Mouse (Mus musculus) liver, embryonic 14.5 days (tissue): ENCODE measurements around the gene Rgs10. TPM values are rescaled to one million over a fixed set of nuclear protein-coding genes. Genes with fewer than 3 reads are reported as not detected.

Experiments used
- ATAC-seq: fragments of 200-750 bp; cut with Nextera tagmentation; 2 replicates; pipeline ENCODE4 v1.8.0; 2017; ENCODE audit warnings: moderate number of reproducible peaks, mild to moderate bottlenecking, moderate library complexity; ENCODE audit not compliant: insufficient read depth
- DNase-seq, 3 experiments: peaks; one replicate each; pipeline ENCODE4 v3.0.0-alpha.2; 2012 to 2013; ENCODE audit warnings: low read depth in 3 of 3, low spot score in 3 of 3
- H3K27ac ChIP-seq: fragments of 300-500 bp; sonication (generic); 2 replicates; pipeline ENCODE4 v1.5.1; 2014; ENCODE audit warnings: moderate library complexity, mild to moderate bottlenecking, control low read depth, inconsistent platforms
- H3K27me3 ChIP-seq: fragments of 300-500 bp; sonication (generic); 2 replicates; pipeline ENCODE4 v1.6.1; 2014; ENCODE audit warnings: mild to moderate bottlenecking, low read length, moderate library complexity; ENCODE audit not compliant: control insufficient read depth, insufficient read depth
- H3K36me3 ChIP-seq: fragments of 300-500 bp; sonication (generic); replicated peaks from 2 replicates; pipeline ENCODE4 v1.6.1; 2014; ENCODE audit warnings: low read depth; ENCODE audit not compliant: control insufficient read depth, insufficient read depth
- H3K4me1 ChIP-seq, 2 experiments: fragments of 200-500 bp in 1 of 2; fragments of 300-500 bp in 1 of 2; sonication (generic) in 1 of 2; replicated peaks; 2 replicates each; pipeline ENCODE4 v1.6.1; 2012 to 2014; ENCODE audit warnings: antibody characterized with exemption in 1 of 2, inconsistent platforms in 1 of 2, low read length in 1 of 2; ENCODE audit not compliant: control insufficient read depth in 2 of 2, insufficient read depth in 2 of 2
- H3K4me2 ChIP-seq: fragments of 300-500 bp; sonication (generic); 2 replicates; pipeline ENCODE4 v1.6.1; 2014; ENCODE audit warnings: low read depth, mild to moderate bottlenecking, control low read depth, moderate library complexity
- H3K4me3 ChIP-seq, 2 experiments: fragments of 200-500 bp in 1 of 2; fragments of 300-500 bp in 1 of 2; sonication (generic) in 1 of 2; 2 replicates each; pipeline ENCODE4 v1.5.1; 2012 to 2014; ENCODE audit warnings: low read depth in 2 of 2, low read length in 2 of 2, mild to moderate bottlenecking in 2 of 2, control low read depth in 1 of 2, inconsistent platforms in 1 of 2, moderate library complexity in 1 of 2; ENCODE audit not compliant: insufficient read depth in 1 of 2
- H3K9ac ChIP-seq: fragments of 300-500 bp; sonication (generic); replicated peaks from 2 replicates; pipeline ENCODE4 v1.6.1; 2014; ENCODE audit warnings: mild to moderate bottlenecking, control low read depth, moderate library complexity
- H3K9me3 ChIP-seq: fragments of 300-500 bp; sonication (generic); 2 replicates; pipeline ENCODE4 v1.6.1; 2016; ENCODE audit warnings: low read length, mixed read lengths; ENCODE audit not compliant: control insufficient read depth
- CTCF ChIP-seq: IDR thresholded peaks from 2 replicates; pipeline ENCODE4 v1.5.1; 2016; ENCODE audit warnings: antibody characterized with exemption, low read depth, control low read depth
- EP300 ChIP-seq: IDR thresholded peaks from 2 replicates; pipeline ENCODE4 v1.6.1; 2016; ENCODE audit warnings: antibody characterized with exemption, low read depth
- WGBS: fragments of 180-500 bp; shearing (Covaris S2); extraction: QIAGEN DNeasy Blood & Tissue Kit; methylation state at CpG from one replicate; pipeline ENCODE4 v1.1.7; 2014; ENCODE audit not compliant: insufficient replicate concordance; 5-methylcytosine and 5-hydroxymethylcytosine counted together
- polyA plus RNA-seq, 2 experiments: library from polyadenylated mRNA; depleted of rRNA in 1 of 2; stranded (reverse) in 1 of 2; unstranded in 1 of 2; fragments of >200 nt; fragmentation: Nextera tagmentation in 1 of 2; extraction: Ambion mirVana in 1 of 2; gene quantifications; 2 replicates each; pipeline versions ENCODE4 v1.2.1 to v1.2.3; 2012 to 2014

Rgs10 gene
- polyA plus RNA-seq, 2 experiments = 36.3 to 45.8 TPM

GRCm38 (mm10) chr7:128369366-128369765 lies 49.2 kb downstream of the Rgs10 start:
- Histone ChIP-seq H3K4me1 (no peaks in the 10 kb centered on the region), H3K36me3 (peaks cover 2% of the 10 kb centered on the region), H3K27me3 (no peaks in the 10 kb centered on the region), H3K9ac (no peak overlapping the region), H3K4me3 (no peak overlapping the region), H3K4me2 (no peak overlapping the region), H3K9me3 (no peaks in the 10 kb centered on the region), H3K27ac (no peak overlapping the region)
- DNase-seq (no peak), ATAC-seq (no peak)
- TF ChIP-seq EP300 = no peak
- TF ChIP-seq CTCF = no peak
- 56% methylated on average over 12 of the region's 12 CpGs for WGBS

GRCm38 (mm10) chr7:128368828-128369227 lies 49.7 kb downstream of the Rgs10 start:
- Histone ChIP-seq H3K4me3 (no peak overlapping the region), H3K4me2 (no peak overlapping the region), H3K36me3 (peaks cover 2% of the 10 kb centered on the region), H3K27me3 (no peaks in the 10 kb centered on the region), H3K4me1 (no peaks in the 10 kb centered on the region), H3K9me3 (no peaks in the 10 kb centered on the region), H3K27ac (no peak overlapping the region), H3K9ac (no peak overlapping the region)
- DNase-seq = no peak
- 70% methylated on average over 6 of the region's 6 CpGs for WGBS
- no peak for ATAC-seq
- no peak for TF ChIP-seq CTCF
- TF ChIP-seq EP300 = no peak

DNA sequence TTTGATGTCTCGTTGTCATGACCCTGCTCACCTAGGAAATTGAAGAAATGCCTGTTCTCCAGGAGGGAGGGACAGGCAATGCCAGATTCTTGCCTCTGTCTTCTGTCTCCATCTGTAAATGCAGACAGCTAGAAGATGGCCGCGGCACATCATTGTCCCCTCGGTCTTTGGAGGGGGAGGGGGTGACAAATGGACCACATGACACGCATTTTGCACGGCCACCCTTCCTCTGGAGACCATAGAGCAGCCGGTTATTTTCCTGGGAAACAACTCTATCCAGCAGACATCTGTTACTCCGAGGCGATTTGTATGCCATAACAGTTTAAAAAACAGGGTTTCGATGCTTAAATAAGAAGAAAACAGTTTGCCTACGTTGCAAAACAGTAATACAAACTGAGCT lies 51.9 kb downstream of the Rgs10 start:
- ATAC-seq = no peak

GRCm38 (mm10) chr7:128365096-128365715 lies 53.4 kb downstream of the Rgs10 start:
- H3K4me3 ChIP-seq = no peak overlapping the region
- H3K36me3 ChIP-seq = no peaks in the 10 kb centered on the region
- no peak overlapping the region for H3K9ac ChIP-seq
- no peak for TF ChIP-seq CTCF
- no peak for TF ChIP-seq EP300
- no peak overlapping the region for H3K4me2 ChIP-seq
- no peaks in the 10 kb centered on the region for H3K4me1 ChIP-seq
- no peak for DNase-seq
- no peaks in the 10 kb centered on the region for H3K27me3 ChIP-seq
- H3K9me3 ChIP-seq = no peaks in the 10 kb centered on the region
- no peak overlapping the region for H3K27ac ChIP-seq
- 55% methylated on average over 4 of the region's 4 CpGs for WGBS
- ATAC-seq = no peak

More for the DNA sequence above, 51.9 kb downstream of the Rgs10 start:
- Histone ChIP-seq H3K4me3 (no peak overlapping the region), H3K9me3 (no peaks in the 10 kb centered on the region), H3K4me2 (no peak overlapping the region), H3K27ac (no peak overlapping the region), H3K36me3 (no peaks in the 10 kb centered on the region), H3K27me3 (no peaks in the 10 kb centered on the region), H3K4me1 (no peaks in the 10 kb centered on the region), H3K9ac (no peak overlapping the region)
- 56% methylated on average over 11 of the region's 11 CpGs for WGBS
- DNase-seq = no peak
- no peak for TF ChIP-seq CTCF
- no peak for TF ChIP-seq EP300

DNA sequence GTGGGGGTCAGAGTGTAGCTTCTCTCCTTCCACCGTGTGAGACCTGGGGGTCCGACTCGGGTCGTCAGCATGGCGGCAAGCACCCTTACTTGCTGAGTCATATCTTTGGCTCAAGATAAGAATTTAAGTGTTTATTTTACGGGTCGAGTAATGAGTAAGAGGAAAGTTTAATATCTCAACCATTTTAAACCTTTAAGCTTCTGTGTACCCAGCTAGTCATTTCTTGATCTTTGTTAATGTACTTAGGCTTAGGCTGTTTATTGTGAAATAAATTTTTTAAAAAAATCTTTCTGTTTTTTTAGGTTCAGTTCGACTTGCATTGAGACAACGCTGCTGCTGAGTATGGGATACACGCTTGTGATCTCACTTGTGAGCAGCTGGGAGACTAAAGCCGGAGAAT lies 54.0 kb downstream of the Rgs10 start:
- no peaks in the 10 kb centered on the region for H3K4me1 ChIP-seq
- H3K27ac ChIP-seq = no peak overlapping the region
- no peak for DNase-seq
- no peaks in the 10 kb centered on the region for H3K9me3 ChIP-seq
- WGBS = 67% methylated on average over 11 of the region's 11 CpGs
- H3K4me3 ChIP-seq = no peak overlapping the region
- H3K36me3 ChIP-seq = no peaks in the 10 kb centered on the region
- H3K27me3 ChIP-seq = no peaks in the 10 kb centered on the region
- TF ChIP-seq CTCF (no peak), EP300 (no peak)
- ATAC-seq = no peak
- H3K9ac ChIP-seq = no peak overlapping the region
- H3K4me2 ChIP-seq = no peak overlapping the region
